Mouse (Mus musculus) liver, postnatal 0 days (tissue): ENCODE data around the gene Amer3.

ENCODE experiments used
- CTCF ChIP-seq: sonication (generic); IDR thresholded peaks from 2 replicates; pipeline ENCODE4 v1.5.1; 2016; ENCODE audit warnings: antibody characterized with exemption, low read depth
- EP300 ChIP-seq: IDR thresholded peaks from 2 replicates; pipeline ENCODE4 v1.6.1; 2016; ENCODE audit warnings: antibody characterized with exemption, low read depth, mild to moderate bottlenecking

DNA sequence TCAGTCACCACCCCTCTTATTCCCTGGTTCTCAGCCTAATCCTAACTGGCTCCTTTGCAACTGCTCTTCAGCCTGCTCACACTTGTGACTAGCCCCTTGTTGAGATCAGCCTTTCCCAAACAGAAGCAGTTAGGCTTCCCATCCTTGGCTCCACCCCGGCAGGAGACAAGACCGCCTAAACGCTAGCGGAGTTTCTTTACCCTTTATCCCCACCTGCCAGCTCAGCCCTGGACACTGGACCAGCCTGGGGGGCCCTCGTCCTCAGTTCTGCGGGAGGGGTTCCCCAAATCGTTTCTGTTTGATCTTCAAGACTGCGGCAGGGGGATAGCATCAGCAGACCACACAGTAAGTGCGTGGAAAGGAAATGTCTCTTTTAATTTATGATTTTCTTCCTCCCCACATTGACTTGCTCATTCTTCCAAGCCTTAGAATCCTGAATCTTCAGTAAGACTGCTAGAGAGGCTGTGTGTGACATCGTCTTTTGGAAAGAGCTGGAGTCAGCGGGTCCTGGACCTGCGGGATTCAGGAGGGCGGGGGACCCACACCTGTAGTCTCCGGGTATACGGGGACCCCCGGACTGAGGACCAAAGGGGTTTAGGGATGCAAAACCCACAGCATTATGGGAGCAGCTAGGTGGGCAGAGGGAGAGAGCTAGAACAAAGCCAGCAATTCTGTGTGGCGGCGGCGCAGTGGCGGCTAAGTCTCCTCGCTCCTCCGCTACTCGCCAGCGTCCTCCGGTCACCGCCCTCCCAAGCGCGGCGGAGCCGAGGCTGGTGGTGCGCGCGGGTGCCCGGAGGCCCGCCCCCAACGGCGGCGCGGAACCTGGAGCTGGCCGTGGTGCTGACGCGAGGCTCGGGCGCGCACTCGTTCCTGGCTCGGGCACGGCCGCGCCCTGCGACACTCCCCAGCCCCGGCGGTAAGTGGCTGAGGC is at the start of gene Amer3:
- no peak for TF ChIP-seq CTCF
- TF ChIP-seq EP300 = no peak
